Mouse (Mus musculus): ENCODE data around the gene Tmem45b. TPM values are rescaled to one million over a fixed set of nuclear protein-coding genes. Genes with fewer than 3 reads are reported as not detected.
"Not testable (repeated sequence)": the region's sequence is repeated elsewhere in the genome, so short reads cannot be mapped to it uniquely, and the experiment has no call there.

The Tmem45b gene
- under 1 TPM; 0.54 to 0.70 TPM for total RNA-seq (2021)
- long read RNA-seq, experiment 1: 0 reads
- long read RNA-seq, experiment 2, partial matches to known transcripts: 0 of 3 reads
- long read RNA-seq, experiment 2, other reads (novel, unspliced or antisense): 2 of 3 reads

GRCm38 (mm10) chr9:31463692-31464474 is at the start of gene Tmem45b:
Gene Tmem45b, minus strand, starts transcription at chr9:31464462.
- DNase-seq: no peak

- DNase-seq: no peak
Observed at GRCm38 (mm10) chr9:31508189-31508588, 43.9 kb upstream of the Tmem45b start.

- not testable (repeated sequence) for DNase-seq
Observed at GRCm38 (mm10) chr9:31501221-31501620, 37.0 kb upstream of the Tmem45b start.

- no peak for DNase-seq
Observed at GRCm38 (mm10) chr9:31463190-31463589, 1.1 kb downstream of the Tmem45b start.

- DNase-seq: no peak
Observed at GRCm38 (mm10) chr9:31454356-31454755, 9.9 kb downstream of the Tmem45b start.

- no peak for DNase-seq
Observed at GRCm38 (mm10) chr9:31452166-31452565, 12.1 kb downstream of the Tmem45b start.

GRCm38 (mm10) chr9:31449145-31449772 is 15.0 kb downstream of the Tmem45b start:
- DNase-seq: no peak

GRCm38 (mm10) chr9:31444236-31444635 is 20.0 kb downstream of the Tmem45b start:
- DNase-seq: no peak

GRCm38 (mm10) chr9:31441487-31441886 is 22.8 kb downstream of the Tmem45b start:
- no peak for DNase-seq

- no peak for DNase-seq
Observed at GRCm38 (mm10) chr9:31440366-31440765, 23.9 kb downstream of the Tmem45b start.

GRCm38 (mm10) chr9:31439341-31439740 is 24.9 kb downstream of the Tmem45b start:
- DNase-seq: no peak

- no peak for DNase-seq
Observed at GRCm38 (mm10) chr9:31438834-31439233, 25.4 kb downstream of the Tmem45b start.

GRCm38 (mm10) chr9:31437861-31438260 is 26.4 kb downstream of the Tmem45b start:
- DNase-seq: no peak

GRCm38 (mm10) chr9:31435415-31435814 is 28.8 kb downstream of the Tmem45b start:
- DNase-seq: no peak

GRCm38 (mm10) chr9:31433431-31433830 is 30.8 kb downstream of the Tmem45b start:
- DNase-seq: no peak

GRCm38 (mm10) chr9:31432336-31432975 is 31.8 kb downstream of the Tmem45b start:
- no peak for DNase-seq

- DNase-seq: no peak
Observed at GRCm38 (mm10) chr9:31431751-31432150, 32.5 kb downstream of the Tmem45b start.

- no peak for DNase-seq
Observed at GRCm38 (mm10) chr9:31430011-31430410, 34.3 kb downstream of the Tmem45b start.

GRCm38 (mm10) chr9:31428971-31429370 is 35.3 kb downstream of the Tmem45b start:
- DNase-seq: no peak

- no peak for DNase-seq
Observed at GRCm38 (mm10) chr9:31422143-31422542, 42.1 kb downstream of the Tmem45b start.

GRCm38 (mm10) chr9:31418821-31419220 is 45.4 kb downstream of the Tmem45b start:
- no peak for DNase-seq

GRCm38 (mm10) chr9:31412165-31412564 is 52.1 kb downstream of the Tmem45b start:
- DNase-seq: no peak

- DNase-seq: no peak
Observed at GRCm38 (mm10) chr9:31405217-31405616, 59.0 kb downstream of the Tmem45b start.

Measured in gastrocnemius, postnatal 10 days (tissue).